21 mouse cellular contexts compared by ENCODE assay signal in the genomic region with DNA sequence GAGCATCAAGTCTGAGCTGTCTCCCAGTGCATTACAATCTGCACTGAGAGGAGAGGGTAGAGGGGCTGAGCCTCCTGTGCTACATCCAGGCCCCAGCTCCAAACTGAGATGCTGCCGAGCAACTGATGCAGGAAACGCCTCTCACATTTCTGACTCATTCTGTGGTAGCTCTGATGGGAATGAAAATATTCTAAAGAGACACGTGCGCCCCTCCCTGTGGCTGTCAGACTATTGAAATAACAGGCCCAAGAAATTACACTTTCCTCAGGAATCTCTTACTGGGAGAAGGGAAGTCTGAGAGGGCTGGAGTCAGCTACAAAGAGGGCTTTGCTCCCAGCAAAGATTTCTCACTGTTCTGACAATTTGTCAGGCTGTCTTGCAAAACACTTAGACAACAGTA. TPM values are rescaled to one million over a fixed set of nuclear protein-coding genes. Genes with fewer than 3 reads are reported as not detected.
DNase-seq lines count a peak whose midpoint lies in the region; ATAC-seq and TF ChIP-seq lines count a peak whose summit lies in the region.
"Had no signal": no experiment of that assay in that cellular context is flagged by ENCODE, and none has a peak within 500 bp of the region (broad histone marks: within the 10 kb centered on the region; RNA-seq: fewer than 3 reads in every experiment).

No protein-coding gene starts in this region.

- H3K4me3 ChIP-seq in gastrocnemius, adult 2 months: no peak overlapping the region
- H3K4me3 ChIP-seq: erythroblast, embryonic 14.5 days; limb, embryonic 10.5 days; liver, embryonic 12.5 days; lung, embryonic 15.5 days; midbrain, embryonic 15.5 days had no signal

- intact Hi-C loops in gastrocnemius, adult 2 months (cut with DNase I): no loop called here
- intact Hi-C loops in gastrocnemius, postnatal 36 days (cut with DNase I): no loop called here

- peak overlapping the region; percentile 21 for H3K27ac ChIP-seq in gastrocnemius, adult 2 months
- H3K27ac ChIP-seq: limb, embryonic 10.5 days; liver, embryonic 12.5 days; lung, embryonic 15.5 days; midbrain, embryonic 15.5 days; stomach, postnatal 0 days had no signal

- ATAC-seq in granulocyte monocyte progenitor cell, adult 5-6 weeks (replicated peaks; ENCODE audit: poor library complexity, severe bottlenecking): no peak
- ATAC-seq: forebrain, embryonic 16.5 days; liver, embryonic 12.5 days; midbrain, embryonic 15.5 days had no signal

- DNase-seq in gastrocnemius, adult 2 months: peak; percentile 30
- no peak for DNase-seq in gastrocnemius, postnatal 36 days
- peak; percentile 20 for DNase-seq in layer of hippocampus, adult 9-11 months
- no peak for DNase-seq in layer of hippocampus, postnatal 25 days (ENCODE audit: extremely low spot score in 1 of 2, low spot score in 1 of 2)
- DNase-seq in 3134 (ENCODE audit: extremely low read depth, insufficient read length, low spot score) (peak; percentile 61), adipocyte (ENCODE audit: low spot score) (peak; percentile 29)
- DNase-seq in spleen, postnatal 4 days (ENCODE audit: low spot score in 2 of 2): no peak
- DNase-seq: adrenal gland, postnatal 36 days; cerebellum, adult 9-11 months; heart, postnatal 36 days; kidney, adult 2 months; spleen, adult 18-20 months; thymus, postnatal 36 days had no signal

- no peak for TF ChIP-seq CTCF in gastrocnemius, adult 2 months (IDR thresholded peaks at IDR 0.05)

RNA-seq across cellular contexts. Expression of gene Thbs2, which starts 34.3 kb away (rescaled TPM):
- 10 to 100 TPM in 1 of 2 experiments, 1 to 10 TPM in 1; 5.9 to 15.6 TPM for total RNA-seq in gastrocnemius, adult 2 months (2021)
- 10 to 100 TPM in 1 of 2 experiments, 1 to 10 TPM in 1; 6.6 to 10.8 TPM for total RNA-seq in gastrocnemius, postnatal 36 days (2021)
- 1 to 10 TPM; 3.2 to 3.5 TPM for total RNA-seq in layer of hippocampus, postnatal 25 days (2021)
- total RNA-seq in granulocyte monocyte progenitor cell, adult 5-6 weeks (2014; fragmentation: Nextera tagmentation): not detected in 2 replicates
- under 0.01 TPM in 1 of 2 replicates, not detected in the other for total RNA-seq in granulocyte monocyte progenitor cell, adult 5-6 weeks (2017)

Comparison
In these comparisons a context has a peak if more than half of its experiments do, and no peak if none do; other contexts are left out.
1. DNase-seq: peak in gastrocnemius, adult 2 months (single experiment), layer of hippocampus, adult 9-11 months (single experiment), 3134 (single experiment) and adipocyte (single experiment); none in gastrocnemius, postnatal 36 days (0 of 2), layer of hippocampus, postnatal 25 days (0 of 2) and spleen, postnatal 4 days (0 of 2).
2. RNA of gene Thbs2, which starts 34.3 kb away (total RNA-seq): 5.9 to 15.6 TPM in gastrocnemius, adult 2 months, 6.6 to 10.8 TPM in gastrocnemius, postnatal 36 days and 3.2 to 3.5 TPM in layer of hippocampus, postnatal 25 days; under 0.01 TPM in granulocyte monocyte progenitor cell, adult 5-6 weeks; every median in the first group is over 4 times any median in the second.